Mouse (Mus musculus): ENCODE data around the gene Pik3ap1.
A peak's percentile ranks its signal among the peaks of the same experiment; 100 is the strongest.

GRCm38 (mm10) chr19:41258707-41259106 is 126.2 kb downstream of the Pik3ap1 start:
- TF ChIP-seq CTCF (IDR thresholded peaks at IDR 0.05) (peak; percentile 72), EP300 (IDR thresholded peaks at IDR 0.05; ENCODE audit: insufficient read depth, low read depth, low read length) (no peak), POLR2A (IDR thresholded peaks at IDR 0.05; ENCODE audit: insufficient read depth, low read depth, low read length) (no peak)
